Mouse (Mus musculus) heart, embryonic 12.5 days (tissue): ENCODE results near the gene Rnf5. TPM values are rescaled to one million over a fixed set of nuclear protein-coding genes. Genes with fewer than 3 reads are reported as not detected.
A peak's percentile ranks its signal among the peaks of the same experiment; 100 is the strongest.

ENCODE experiments used
- ATAC-seq: fragments of 200-750 bp; cut with Nextera tagmentation; 2 replicates; pipeline ENCODE4 v1.8.0; 2017; ENCODE audit warnings: moderate TSS enrichment, moderate library complexity; ENCODE audit not compliant: insufficient number of reproducible peaks, low FRiP score
- H3K27ac ChIP-seq: fragments of 300-500 bp; sonication (generic); 2 replicates; pipeline ENCODE4 v1.5.1; 2016; ENCODE audit warnings: mild to moderate bottlenecking, moderate library complexity; ENCODE audit not compliant: poor library complexity, severe bottlenecking
- H3K27me3 ChIP-seq: fragments of 300-500 bp; sonication (generic); replicated peaks from 2 replicates; pipeline ENCODE4 v1.6.1; 2016; ENCODE audit warnings: mild to moderate bottlenecking, moderate library complexity
- H3K36me3 ChIP-seq: fragments of 300-500 bp; sonication (generic); 2 replicates; pipeline ENCODE4 v1.6.1; 2016; ENCODE audit warnings: mild to moderate bottlenecking, moderate library complexity
- H3K4me1 ChIP-seq: fragments of 300-500 bp; sonication (generic); replicated peaks from 2 replicates; pipeline ENCODE4 v1.6.1; 2016; ENCODE audit warnings: mild to moderate bottlenecking
- H3K4me2 ChIP-seq: fragments of 300-500 bp; sonication (generic); 2 replicates; pipeline ENCODE4 v1.6.1; 2016; ENCODE audit warnings: mild to moderate bottlenecking, moderate library complexity
- H3K4me3 ChIP-seq: fragments of 300-500 bp; sonication (generic); 2 replicates; pipeline ENCODE4 v1.5.1; 2016; ENCODE audit warnings: mild to moderate bottlenecking
- H3K9ac ChIP-seq: fragments of 300-500 bp; sonication (generic); 2 replicates; pipeline ENCODE4 v1.6.1; 2016; ENCODE audit warnings: mild to moderate bottlenecking, moderate library complexity
- H3K9me3 ChIP-seq: fragments of 300-500 bp; sonication (generic); replicated peaks from 2 replicates; pipeline ENCODE4 v1.6.1; 2016; ENCODE audit warnings: mild to moderate bottlenecking, moderate library complexity
- WGBS: fragments of 180-500 bp; shearing (Covaris S2); methylation state at CpG from one replicate; pipeline ENCODE4 v1.1.7; 2016; 5-methylcytosine and 5-hydroxymethylcytosine counted together
- polyA plus RNA-seq: library from polyadenylated mRNA; unstranded; fragments of >200 nt; fragmentation: Nextera tagmentation; extraction: Ambion mirVana; gene quantifications from 2 replicates; pipeline ENCODE4 v1.2.1, GENCODE M21; 2016

Rnf5 gene
- polyA plus RNA-seq, 1 experiment from 2014 or later, result 123 TPM

GRCm38 (mm10) chr17:34623161-34623560 is 19.7 kb upstream of the Rnf5 start:
- no peak overlapping the region for H3K4me2 ChIP-seq
- H3K9ac ChIP-seq, result no peak overlapping the region
- H3K36me3 ChIP-seq, result peaks cover 49% of the 10 kb centered on the region
- H3K4me3 ChIP-seq, result no peak overlapping the region
- WGBS, result 86% methylated on average over 9 of the region's 9 CpGs
- no peaks in the 10 kb centered on the region for H3K9me3 ChIP-seq
- H3K27me3 ChIP-seq, result no peaks in the 10 kb centered on the region
- no peak for ATAC-seq
- H3K4me1 ChIP-seq, result peaks cover 18% of the 10 kb centered on the region
- H3K27ac ChIP-seq, result no peak overlapping the region

- Histone ChIP-seq H3K27me3 (no peaks in the 10 kb centered on the region), H3K4me3 (no peak overlapping the region), H3K36me3 (peaks cover 64% of the 10 kb centered on the region), H3K27ac (no peak overlapping the region), H3K9ac (no peak overlapping the region), H3K4me1 (peaks cover 6% of the 10 kb centered on the region), H3K9me3 (no peaks in the 10 kb centered on the region), H3K4me2 (no peak overlapping the region)
- no peak for ATAC-seq
- 88% methylated on average over 8 of the region's 8 CpGs for WGBS
Measured at GRCm38 (mm10) chr17:34621006-34621405, 17.5 kb upstream of the Rnf5 start.

- Histone ChIP-seq H3K36me3 (peaks cover 72% of the 10 kb centered on the region), H3K9ac (no peak overlapping the region), H3K9me3 (no peaks in the 10 kb centered on the region), H3K4me3 (no peak overlapping the region), H3K4me2 (no peak overlapping the region), H3K4me1 (no peaks in the 10 kb centered on the region), H3K27me3 (no peaks in the 10 kb centered on the region), H3K27ac (no peak overlapping the region)
- no peak; the same call in 1 of the 2 replicates for ATAC-seq
- 17% methylated on average over 6 of the region's 6 CpGs for WGBS
Measured at GRCm38 (mm10) chr17:34618999-34619398, 15.5 kb upstream of the Rnf5 start.

GRCm38 (mm10) chr17:34615871-34616270 is 12.4 kb upstream of the Rnf5 start, which contains the start of gene Egfl8:
Gene Egfl8 (minus strand): TSS chr17:34615971.
- H3K27ac ChIP-seq, result 0 out of 2 replicates have a peak within 1 kb of the TSS, but pooled peaks have one; percentile 18
- no peaks in the 10 kb centered on the region for H3K27me3 ChIP-seq
- no peak within 1 kb of the TSS for H3K9ac ChIP-seq
- no peak within 1 kb of the TSS for H3K4me3 ChIP-seq
- H3K4me2 ChIP-seq, result no peak within 1 kb of the TSS
- no peaks in the 10 kb centered on the region for H3K9me3 ChIP-seq
- WGBS, result 71% methylated on average over 6 of the region's 6 CpGs
- no peaks in the 10 kb centered on the region for H3K4me1 ChIP-seq
- peaks cover 73% of the 10 kb centered on the region for H3K36me3 ChIP-seq
- no peak for ATAC-seq

GRCm38 (mm10) chr17:34613830-34614229 is 10.3 kb upstream of the Rnf5 start:
- H3K27ac ChIP-seq, result no peak overlapping the region
- no peaks in the 10 kb centered on the region for H3K27me3 ChIP-seq
- no peak for ATAC-seq
- no peak overlapping the region for H3K4me2 ChIP-seq
- 85% methylated on average over 10 of the region's 10 CpGs for WGBS
- H3K9ac ChIP-seq, result no peak overlapping the region
- no peak overlapping the region for H3K4me3 ChIP-seq
- peaks cover 4% of the 10 kb centered on the region for H3K4me1 ChIP-seq
- H3K9me3 ChIP-seq, result no peaks in the 10 kb centered on the region
- H3K36me3 ChIP-seq, result peaks cover 70% of the 10 kb centered on the region

- no peaks in the 10 kb centered on the region for H3K27me3 ChIP-seq
- peaks cover 10% of the 10 kb centered on the region for H3K4me1 ChIP-seq
- WGBS, result 83% methylated on average over 11 of the region's 11 CpGs
- H3K36me3 ChIP-seq, result peaks cover 71% of the 10 kb centered on the region
- no peaks in the 10 kb centered on the region for H3K9me3 ChIP-seq
- no peak overlapping the region for H3K9ac ChIP-seq
- ATAC-seq, result no peak
- no peak overlapping the region for H3K4me3 ChIP-seq
- H3K4me2 ChIP-seq, result no peak overlapping the region
- H3K27ac ChIP-seq, result no peak overlapping the region
Measured at GRCm38 (mm10) chr17:34613054-34613645, 9.7 kb upstream of the Rnf5 start.

GRCm38 (mm10) chr17:34611050-34611449 is 7.6 kb upstream of the Rnf5 start:
- whole genome bisulfite sequencing, result 91% methylated on average over 8 of the region's 8 CpGs
- Histone ChIP-seq H3K4me3 (no peak overlapping the region), H3K9ac (no peak overlapping the region), H3K27ac (no peak overlapping the region), H3K4me2 (no peak overlapping the region), H3K4me1 (peaks cover 29% of the 10 kb centered on the region), H3K27me3 (no peaks in the 10 kb centered on the region), H3K36me3 (peaks cover 63% of the 10 kb centered on the region), H3K9me3 (no peaks in the 10 kb centered on the region)
- no peak for ATAC-seq

- 0 out of 2 replicates have a peak overlapping the region, but pooled peaks have one; percentile 42 for H3K9ac ChIP-seq
- 84% methylated on average over 7 of the region's 7 CpGs for WGBS
- no peaks in the 10 kb centered on the region for H3K27me3 ChIP-seq
Measured at GRCm38 (mm10) chr17:34607997-34608396, 4.5 kb upstream of the Rnf5 start.

GRCm38 (mm10) chr17:34606186-34607039 is 2.9 kb upstream of the Rnf5 start:
- ATAC-seq, result no peak
- H3K9ac ChIP-seq, result peak overlapping the region; percentile 87
- H3K4me3 ChIP-seq, result peak overlapping the region; percentile 69
- H3K9me3 ChIP-seq, result no peaks in the 10 kb centered on the region
- peak overlapping the region; percentile 92 for H3K4me2 ChIP-seq
- WGBS, result 15% methylated on average over 32 of the region's 32 CpGs
- H3K27ac ChIP-seq, result peak overlapping the region; percentile 90
- H3K36me3 ChIP-seq, result peaks cover 28% of the 10 kb centered on the region
- H3K4me1 ChIP-seq, result peaks cover 49% of the 10 kb centered on the region
- H3K27me3 ChIP-seq, result no peaks in the 10 kb centered on the region

More at GRCm38 (mm10) chr17:34607997-34608396, 4.5 kb upstream of the Rnf5 start:
- Histone ChIP-seq H3K4me3 (no peak overlapping the region), H3K9me3 (no peaks in the 10 kb centered on the region), H3K4me1 (peaks cover 38% of the 10 kb centered on the region), H3K27ac (no peak overlapping the region), H3K4me2 (no peak overlapping the region), H3K36me3 (peaks cover 38% of the 10 kb centered on the region)
- no peak for ATAC-seq

- Histone ChIP-seq H3K4me3 (peak overlapping the region; percentile 69), H3K36me3 (peaks cover 27% of the 10 kb centered on the region), H3K4me2 (peak overlapping the region; percentile 92), H3K27ac (peak overlapping the region; percentile 90), H3K9me3 (no peaks in the 10 kb centered on the region), H3K27me3 (no peaks in the 10 kb centered on the region), H3K9ac (peak overlapping the region; percentile 87), H3K4me1 (peaks cover 49% of the 10 kb centered on the region)
- WGBS, result 2% methylated on average over 25 of the region's 30 CpGs
- ATAC-seq, result peak; percentile 69
Measured at GRCm38 (mm10) chr17:34605609-34606008, 2.1 kb upstream of the Rnf5 start.

- no peaks in the 10 kb centered on the region for H3K27me3 ChIP-seq
- peak overlapping the region; percentile 90 for H3K27ac ChIP-seq
- WGBS, result 19% methylated on average over 24 of the region's 24 CpGs
- H3K4me2 ChIP-seq, result peak overlapping the region; percentile 92
- H3K4me1 ChIP-seq, result peaks cover 49% of the 10 kb centered on the region
- H3K9me3 ChIP-seq, result no peaks in the 10 kb centered on the region
- H3K36me3 ChIP-seq, result peaks cover 31% of the 10 kb centered on the region
- peak overlapping the region; percentile 69 for H3K4me3 ChIP-seq
- peak overlapping the region; percentile 87 for H3K9ac ChIP-seq
- ATAC-seq, result no peak
Measured at GRCm38 (mm10) chr17:34604511-34605237, 1.2 kb upstream of the Rnf5 start.
